Mouse (Mus musculus) forebrain, postnatal 0 days (tissue): ENCODE results near the gene Cnbp. TPM values are rescaled to one million over a fixed set of nuclear protein-coding genes. Genes with fewer than 3 reads are reported as not detected.

Source experiments
- ATAC-seq: fragments of 200-750 bp; cut with Nextera tagmentation; 2 replicates; pipeline ENCODE4 v1.8.0; 2017; ENCODE audit warnings: mild to moderate bottlenecking, moderate library complexity
- DNase-seq: peaks from one replicate; pipeline ENCODE4 v3.0.0-alpha.2; 2015
- H3K27ac ChIP-seq: fragments of 300-500 bp; sonication (generic); 2 replicates; pipeline ENCODE4 v1.5.1; 2014; ENCODE audit warnings: low read depth, mild to moderate bottlenecking, antibody characterized with exemption, low read length, moderate library complexity, mixed read lengths
- H3K27me3 ChIP-seq: fragments of 300-500 bp; sonication (generic); 2 replicates; pipeline ENCODE4 v1.6.1; 2014; ENCODE audit warnings: mild to moderate bottlenecking, low read length, mixed read lengths; ENCODE audit not compliant: insufficient read depth
- H3K36me3 ChIP-seq: fragments of 300-500 bp; sonication (generic); 2 replicates; pipeline ENCODE4 v1.6.1; 2014; ENCODE audit warnings: mild to moderate bottlenecking, moderate library complexity; ENCODE audit not compliant: insufficient read depth
- H3K4me1 ChIP-seq: fragments of 300-500 bp; sonication (generic); 2 replicates; pipeline ENCODE4 v1.6.1; 2014; ENCODE audit warnings: antibody characterized with exemption; ENCODE audit not compliant: insufficient read depth
- H3K4me2 ChIP-seq: fragments of 300-500 bp; sonication (generic); 2 replicates; pipeline ENCODE4 v1.6.1; 2014; ENCODE audit warnings: low read depth, mild to moderate bottlenecking, moderate library complexity
- H3K4me3 ChIP-seq: fragments of 300-500 bp; sonication (generic); 2 replicates; pipeline ENCODE4 v1.5.1; 2014; ENCODE audit warnings: low read depth, low read length, mixed read lengths
- H3K9ac ChIP-seq: fragments of 300-500 bp; sonication (generic); 2 replicates; pipeline ENCODE4 v1.6.1; 2014; ENCODE audit warnings: mild to moderate bottlenecking
- H3K9me3 ChIP-seq: fragments of 300-500 bp; sonication (generic); 2 replicates; pipeline ENCODE4 v1.6.1; 2016; ENCODE audit warnings: low read length
- CTCF ChIP-seq: sonication (generic); IDR thresholded peaks from 2 replicates; pipeline ENCODE4 v1.5.1; 2016; ENCODE audit warnings: antibody characterized with exemption, control low read depth, low read depth
- WGBS: fragments of 180-500 bp; shearing (Covaris S2); extraction: QIAGEN DNeasy Blood & Tissue Kit; methylation state at CpG from one replicate; pipeline ENCODE4 v1.1.7; 2014; 5-methylcytosine and 5-hydroxymethylcytosine counted together
- polyA plus RNA-seq: library from polyadenylated mRNA; unstranded; fragments of >200 nt; fragmentation: Nextera tagmentation; extraction: Ambion mirVana; gene quantifications from 2 replicates; pipeline ENCODE4 v1.2.1, GENCODE M21; 2015
- total RNA-seq: library from RNA; depleted of rRNA; stranded (reverse); fragments of >200 nt; gene quantifications from 2 replicates; pipeline ENCODE4 v1.2.3, GENCODE M21; 2014

The Cnbp gene
- total and polyA plus RNA-seq, 2 experiments from 2014 or later, result 244 to 687 TPM

GRCm38 (mm10) chr6:87839797-87840341 is 11.0 kb downstream of the Cnbp start:
- Histone ChIP-seq H3K4me3 (no peak overlapping the region), H3K27me3 (no peaks in the 10 kb centered on the region), H3K9ac (no peak overlapping the region), H3K4me1 (0 out of 2 replicates have a peak, but pooled peaks cover 3% of the 10 kb centered on the region), H3K4me2 (no peak overlapping the region), H3K36me3 (peaks cover 42% of the 10 kb centered on the region), H3K9me3 (no peaks in the 10 kb centered on the region), H3K27ac (no peak overlapping the region)
- 69% methylated on average over 11 of the region's 11 CpGs for whole genome bisulfite sequencing
- no peak for TF ChIP-seq CTCF
- ATAC-seq (no peak), DNase-seq (no peak)

- Histone ChIP-seq H3K9ac (peak within 1 kb of the TSS; percentile 84), H3K4me2 (peak within 1 kb of the TSS; percentile 64), H3K9me3 (no peaks in the 10 kb centered on the region), H3K27me3 (no peaks in the 10 kb centered on the region), H3K4me1 (0 out of 2 replicates have a peak, but pooled peaks cover 3% of the 10 kb centered on the region), H3K27ac (peak within 1 kb of the TSS; percentile 90), H3K36me3 (peaks cover 39% of the 10 kb centered on the region), H3K4me3 (peak within 1 kb of the TSS; percentile 73)
- WGBS, result under 1% methylated on average over 46 of the region's 46 CpGs
- TF ChIP-seq CTCF, result 0 out of 2 replicates have a peak, but pooled peaks have one; percentile 23
- DNase-seq (peak; percentile 98), ATAC-seq (peak; percentile 99)
Observed at GRCm38 (mm10) chr6:87838551-87839197, 12.2 kb downstream of the Cnbp start, which contains the start of gene Isy1. Gene Isy1 (minus strand): TSS chr6:87838798.

- 96% methylated on average over 7 of the region's 7 CpGs for WGBS
- H3K36me3 ChIP-seq, result peaks cover 25% of the 10 kb centered on the region
- no peaks in the 10 kb centered on the region for H3K9me3 ChIP-seq
- ATAC-seq, result no peak
- H3K4me1 ChIP-seq, result 0 out of 2 replicates have a peak, but pooled peaks cover 3% of the 10 kb centered on the region
- no peak for DNase-seq
- H3K4me3 ChIP-seq, result no peak within 1 kb of the TSS
- TF ChIP-seq CTCF, result no peak
- H3K9ac ChIP-seq, result no peak within 1 kb of the TSS
- no peaks in the 10 kb centered on the region for H3K27me3 ChIP-seq
- H3K4me2 ChIP-seq, result no peak within 1 kb of the TSS
- H3K27ac ChIP-seq, result no peak within 1 kb of the TSS
Observed at GRCm38 (mm10) chr6:87835695-87836094, 15.2 kb downstream of the Cnbp start, which contains the start of gene Gm45140. Gene Gm45140 (minus strand): TSS chr6:87835795.

GRCm38 (mm10) chr6:87820366-87820765 is 30.5 kb downstream of the Cnbp start:
- Histone ChIP-seq H3K27me3 (no peaks in the 10 kb centered on the region), H3K4me2 (no peak overlapping the region), H3K9ac (no peak overlapping the region), H3K9me3 (no peaks in the 10 kb centered on the region), H3K4me1 (no peaks in the 10 kb centered on the region), H3K27ac (no peak overlapping the region), H3K4me3 (no peak overlapping the region), H3K36me3 (peaks cover 81% of the 10 kb centered on the region)
- 98% methylated on average over 2 of the region's 2 CpGs for WGBS
- DNase-seq, result no peak
- ATAC-seq, result no peak
- no peak for TF ChIP-seq CTCF

GRCm38 (mm10) chr6:87814486-87814885 is 36.4 kb downstream of the Cnbp start:
- Histone ChIP-seq H3K4me3 (no peak overlapping the region), H3K4me1 (no peaks in the 10 kb centered on the region), H3K27me3 (no peaks in the 10 kb centered on the region), H3K9me3 (no peaks in the 10 kb centered on the region), H3K4me2 (no peak overlapping the region), H3K9ac (no peak overlapping the region), H3K27ac (no peak overlapping the region), H3K36me3 (peaks cover 39% of the 10 kb centered on the region)
- ATAC-seq, result no peak
- no peak for TF ChIP-seq CTCF
- 93% methylated on average over 5 of the region's 5 CpGs for WGBS
- no peak for DNase-seq

- no peak for ATAC-seq
- DNase-seq, result no peak
- H3K4me2 ChIP-seq, result 0 out of 2 replicates have a peak overlapping the region, but pooled peaks have one; percentile 93
- 88% methylated on average over 1 of the region's 1 CpGs for WGBS
- no peaks in the 10 kb centered on the region for H3K9me3 ChIP-seq
- no peak overlapping the region for H3K9ac ChIP-seq
- H3K4me1 ChIP-seq, result no peaks in the 10 kb centered on the region
- no peak overlapping the region for H3K27ac ChIP-seq
- H3K27me3 ChIP-seq, result no peaks in the 10 kb centered on the region
- no peak for TF ChIP-seq CTCF
- peaks cover 25% of the 10 kb centered on the region for H3K36me3 ChIP-seq
- H3K4me3 ChIP-seq, result no peak overlapping the region
Observed at GRCm38 (mm10) chr6:87812656-87813055, 38.2 kb downstream of the Cnbp start.

GRCm38 (mm10) chr6:87811675-87812338 is 39.1 kb downstream of the Cnbp start, which contains the start of gene Rab43:
Gene Rab43 (minus strand): TSS chr6:87812164.
- under 1% methylated on average over 49 of the region's 56 CpGs for whole genome bisulfite sequencing
- H3K9me3 ChIP-seq, result no peaks in the 10 kb centered on the region
- no peaks in the 10 kb centered on the region for H3K4me1 ChIP-seq
- peak within 1 kb of the TSS; percentile 77 for H3K27ac ChIP-seq
- peak; percentile 44 for TF ChIP-seq CTCF
- DNase-seq (peak; percentile 86), ATAC-seq (peak; percentile 98)
- no peaks in the 10 kb centered on the region for H3K27me3 ChIP-seq
- H3K36me3 ChIP-seq, result peaks cover 17% of the 10 kb centered on the region
- peak within 1 kb of the TSS; percentile 79 for H3K9ac ChIP-seq
- H3K4me2 ChIP-seq, result peak within 1 kb of the TSS; percentile 93
- peak within 1 kb of the TSS; percentile 84 for H3K4me3 ChIP-seq
